Mouse (Mus musculus): ENCODE results near the gene Miga1. TPM values are rescaled to one million over a fixed set of nuclear protein-coding genes. Genes with fewer than 3 reads are reported as not detected.

Gene Miga1
- total RNA-seq, 1 experiment = 28.7 TPM

GRCm38 (mm10) chr3:152239592-152239991 lies 100.6 kb downstream of the Miga1 start:
- Histone ChIP-seq H3K9me3 (ENCODE audit: control insufficient read depth, insufficient read depth, low read depth, low read length) (no peaks in the 10 kb centered on the region), H3K27ac (ENCODE audit: insufficient read depth, low read depth, low read length, poor library complexity, severe bottlenecking) (no peak overlapping the region), H3K36me3 (ENCODE audit: control insufficient read depth, insufficient read depth, low read length, poor library complexity, severe bottlenecking) (no peaks in the 10 kb centered on the region; the same call in 1 of the 2 replicates), H3K4me1 (ENCODE audit: control insufficient read depth in 2 of 2, insufficient read depth in 2 of 2, low read length in 2 of 2, poor library complexity in 1 of 2) (no peaks in the 10 kb centered on the region), H3K9ac (ENCODE audit: insufficient read depth, low read depth, low read length, poor library complexity, severe bottlenecking) (no peak overlapping the region), H3K4me3 (ENCODE audit: insufficient read depth in 1 of 2, low read depth in 1 of 2, low read length in 2 of 2, poor library complexity in 1 of 2, severe bottlenecking in 1 of 2) (no peak overlapping the region)
- no peak for DNase-seq (ENCODE audit: low read depth, low spot score)
- no peak for TF ChIP-seq MAFK (IDR thresholded peaks at IDR 0.05; ENCODE audit: insufficient read depth, low read depth, low read length)
- TF ChIP-seq ZC3H11A (IDR thresholded peaks at IDR 0.05; ENCODE audit: borderline replicate concordance, low read depth, low read length) = no peak
- no peak for TF ChIP-seq HCFC1 (IDR thresholded peaks at IDR 0.05; ENCODE audit: borderline replicate concordance, insufficient read depth, low read length)
- no peak for TF ChIP-seq CHD2 (IDR thresholded peaks at IDR 0.05; ENCODE audit: low read depth, low read length)
- TF ChIP-seq ZNF384 (IDR thresholded peaks at IDR 0.05; ENCODE audit: low read depth, low read length) = no peak
- in situ Hi-C loops (cut with MboI; ENCODE audit: low sequenced_read_pairs in 2 of 2, unreplicated experiment in 2 of 2) = no loop called here

- TF ChIP-seq HCFC1 (IDR thresholded peaks at IDR 0.05; ENCODE audit: borderline replicate concordance, insufficient read depth, low read length) (no peak), MAFK (IDR thresholded peaks at IDR 0.05; ENCODE audit: insufficient read depth, low read depth, low read length) (peak; percentile 83)
- no peak overlapping the region for H3K27ac ChIP-seq (ENCODE audit: insufficient read depth, low read depth, low read length, poor library complexity, severe bottlenecking)
- no peaks in the 10 kb centered on the region; the same call in 1 of the 2 replicates for H3K36me3 ChIP-seq (ENCODE audit: control insufficient read depth, insufficient read depth, low read length, poor library complexity, severe bottlenecking)
- DNase-seq (ENCODE audit: low read depth, low spot score) = no peak
- H3K4me3 ChIP-seq (ENCODE audit: insufficient read depth in 1 of 2, low read depth in 1 of 2, low read length in 2 of 2, poor library complexity in 1 of 2, severe bottlenecking in 1 of 2) = no peak overlapping the region
- no peaks in the 10 kb centered on the region for H3K4me1 ChIP-seq (ENCODE audit: control insufficient read depth in 2 of 2, insufficient read depth in 2 of 2, low read length in 2 of 2, poor library complexity in 1 of 2)
- in situ Hi-C loops (cut with MboI; ENCODE audit: low sequenced_read_pairs in 2 of 2, unreplicated experiment in 2 of 2) = no loop called here
- no peaks in the 10 kb centered on the region for H3K9me3 ChIP-seq (ENCODE audit: control insufficient read depth, insufficient read depth, low read depth, low read length)
- H3K9ac ChIP-seq (ENCODE audit: insufficient read depth, low read depth, low read length, poor library complexity, severe bottlenecking) = no peak overlapping the region
Measured at GRCm38 (mm10) chr3:152238836-152239235, 101.4 kb downstream of the Miga1 start.

- Histone ChIP-seq H3K36me3 (ENCODE audit: control insufficient read depth, insufficient read depth, low read length, poor library complexity, severe bottlenecking) (peaks cover 2% of the 10 kb centered on the region; the same call in 1 of the 2 replicates), H3K9me3 (ENCODE audit: control insufficient read depth, insufficient read depth, low read depth, low read length) (no peaks in the 10 kb centered on the region), H3K4me3 (ENCODE audit: insufficient read depth in 1 of 2, low read depth in 1 of 2, low read length in 2 of 2, poor library complexity in 1 of 2, severe bottlenecking in 1 of 2) (no peak overlapping the region), H3K9ac (ENCODE audit: insufficient read depth, low read depth, low read length, poor library complexity, severe bottlenecking) (no peak overlapping the region), H3K4me1 (ENCODE audit: control insufficient read depth in 2 of 2, insufficient read depth in 2 of 2, low read length in 2 of 2, poor library complexity in 1 of 2) (peaks cover 0 to 11% of the 10 kb centered on the region in 2 experiments; a peak in 1 of 4 replicates), H3K27ac (ENCODE audit: insufficient read depth, low read depth, low read length, poor library complexity, severe bottlenecking) (no peak overlapping the region)
- TF ChIP-seq CHD2 (IDR thresholded peaks at IDR 0.05; ENCODE audit: low read depth, low read length) = no peak
- DNase-seq (ENCODE audit: low read depth, low spot score) = no peak
- in situ Hi-C loops (cut with MboI; ENCODE audit: low sequenced_read_pairs in 2 of 2, unreplicated experiment in 2 of 2) = no loop called here
Measured at GRCm38 (mm10) chr3:152235805-152236204, 104.4 kb downstream of the Miga1 start.

- H3K36me3 ChIP-seq (ENCODE audit: control insufficient read depth, insufficient read depth, low read length, poor library complexity, severe bottlenecking) = peaks cover 4% of the 10 kb centered on the region; the same call in 1 of the 2 replicates
Measured at GRCm38 (mm10) chr3:152235238-152235637, 105.0 kb downstream of the Miga1 start.

More at GRCm38 (mm10) chr3:152235238-152235637, 105.0 kb downstream of the Miga1 start:
- TF ChIP-seq MAFK (IDR thresholded peaks at IDR 0.05; ENCODE audit: insufficient read depth, low read depth, low read length) (no peak), HCFC1 (IDR thresholded peaks at IDR 0.05; ENCODE audit: borderline replicate concordance, insufficient read depth, low read length) (no peak), ZC3H11A (IDR thresholded peaks at IDR 0.05; ENCODE audit: borderline replicate concordance, low read depth, low read length) (no peak), CHD2 (IDR thresholded peaks at IDR 0.05; ENCODE audit: low read depth, low read length) (no peak), ZNF384 (IDR thresholded peaks at IDR 0.05; ENCODE audit: low read depth, low read length) (no peak)
- Histone ChIP-seq H3K4me3 (ENCODE audit: insufficient read depth in 1 of 2, low read depth in 1 of 2, low read length in 2 of 2, poor library complexity in 1 of 2, severe bottlenecking in 1 of 2) (no peak overlapping the region), H3K27ac (ENCODE audit: insufficient read depth, low read depth, low read length, poor library complexity, severe bottlenecking) (no peak overlapping the region), H3K9me3 (ENCODE audit: control insufficient read depth, insufficient read depth, low read depth, low read length) (no peaks in the 10 kb centered on the region), H3K4me1 (ENCODE audit: control insufficient read depth in 2 of 2, insufficient read depth in 2 of 2, low read length in 2 of 2, poor library complexity in 1 of 2) (peaks cover 0 to 11% of the 10 kb centered on the region in 2 experiments; a peak in 1 of 4 replicates), H3K9ac (ENCODE audit: insufficient read depth, low read depth, low read length, poor library complexity, severe bottlenecking) (no peak overlapping the region)
- no peak for DNase-seq (ENCODE audit: low read depth, low spot score)
- in situ Hi-C loops (cut with MboI; ENCODE audit: low sequenced_read_pairs in 2 of 2, unreplicated experiment in 2 of 2) = no loop called here

Measured in ES-E14 (cell line).